Mouse (Mus musculus) right cerebral cortex, postnatal 25 days (tissue): ENCODE data around the gene Oxa1l.
"Not testable (repeated sequence)": the region's sequence is repeated elsewhere in the genome, so short reads cannot be mapped to it uniquely, and the experiment has no call there.

Experiments used
- DNase-seq: peaks from one replicate; pipeline ENCODE4 v3.0.0; 2022

Gene Oxa1l

DNA sequence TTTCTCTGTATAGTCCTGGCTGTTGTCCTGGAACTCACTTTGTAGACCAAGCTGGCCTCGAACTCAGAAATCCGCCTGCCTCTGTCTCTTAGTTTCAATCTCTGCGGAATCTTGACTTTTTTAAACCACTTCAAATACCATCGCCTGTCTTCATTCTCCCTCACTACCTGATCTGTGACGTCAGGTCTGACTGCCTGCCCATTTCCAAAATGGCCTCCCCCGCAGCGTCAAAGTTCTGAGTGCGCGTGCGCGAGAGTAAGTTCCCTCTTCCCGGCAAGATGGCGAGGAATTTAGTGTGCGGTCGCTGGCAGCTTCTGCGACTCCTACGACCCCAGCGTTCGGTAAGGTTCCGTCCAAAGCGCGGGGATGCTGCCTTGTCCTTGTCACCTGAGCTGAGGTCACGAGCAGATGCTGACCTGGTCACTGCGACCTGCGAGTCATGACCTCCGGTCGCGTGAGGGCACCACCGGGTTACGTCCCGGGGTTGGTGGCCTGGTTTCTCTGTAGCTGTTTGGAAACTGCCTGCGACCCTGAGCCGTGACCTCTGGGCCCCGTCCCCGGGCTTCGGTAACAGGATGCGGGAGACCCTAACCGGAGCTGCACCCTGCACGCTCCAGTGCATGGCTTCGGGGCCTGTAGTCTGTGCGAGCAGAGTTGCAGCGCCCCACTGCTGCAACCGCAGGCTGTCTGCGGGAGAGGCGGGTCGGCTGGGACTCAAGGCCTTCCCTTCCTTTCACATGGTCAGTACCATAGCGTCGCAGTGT, at the start of gene Oxa1l:
Oxa1l (plus strand) TSS at position 258 of the 764 bp plus-strand sequence.
- peak; percentile 94 for DNase-seq

DNA sequence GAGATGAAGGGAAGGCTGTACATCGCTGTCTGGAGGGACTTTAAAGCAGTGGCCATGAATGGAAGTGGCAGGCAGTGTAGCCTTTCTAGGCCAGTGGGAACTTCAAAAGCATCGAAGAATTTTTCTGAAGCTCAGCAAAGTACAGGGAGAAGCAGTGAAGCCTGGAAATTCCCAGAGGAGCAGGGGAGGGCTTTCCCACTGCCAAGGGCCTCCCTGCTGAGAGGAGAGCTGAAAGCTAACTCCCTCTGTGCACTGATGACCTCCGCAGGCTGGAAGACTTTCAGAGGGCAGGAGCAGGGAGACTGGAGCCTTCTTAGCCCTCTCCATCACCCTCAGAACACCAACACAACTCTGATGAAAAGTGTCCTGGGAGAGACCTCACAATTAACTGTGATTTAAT, 48.9 kb upstream of the Oxa1l start:
- DNase-seq: no peak

DNA sequence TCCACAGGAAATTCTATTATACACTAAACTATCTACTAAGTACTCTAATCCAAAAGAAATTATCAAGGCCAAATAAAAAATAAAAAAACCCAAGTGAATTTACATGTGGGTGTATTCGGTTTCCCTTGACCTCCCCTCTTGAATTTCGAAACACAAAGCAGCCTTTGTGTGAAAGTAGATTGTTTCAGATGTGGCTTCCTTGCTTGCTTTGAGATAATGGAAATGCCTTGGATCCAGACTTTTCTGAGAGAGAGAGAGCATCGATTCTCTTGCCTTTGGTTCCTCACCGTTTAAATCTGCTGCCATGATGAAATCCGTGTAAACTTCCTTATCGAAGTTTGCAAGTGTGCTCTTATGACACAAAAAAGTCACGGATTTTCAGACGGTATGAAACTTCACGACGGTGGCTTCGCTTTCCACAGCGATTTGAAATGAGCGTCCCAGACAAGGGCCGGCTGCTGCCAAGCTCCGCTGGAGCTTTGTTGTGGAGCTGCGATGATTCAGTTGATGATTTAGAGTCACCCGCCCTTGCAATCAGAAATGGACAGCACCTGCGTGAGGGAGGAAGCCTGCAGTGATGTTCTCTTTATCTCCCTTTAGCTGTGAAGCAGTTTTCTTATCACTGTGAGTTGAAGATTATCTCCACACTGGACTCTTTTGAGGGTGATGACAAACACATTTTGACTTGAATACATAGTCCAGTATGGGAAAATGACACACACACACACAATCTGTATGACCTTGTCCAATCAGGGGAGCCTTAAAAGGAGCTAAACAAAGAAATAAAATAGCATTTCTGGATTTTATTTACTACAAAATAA, 38.9 kb upstream of the Oxa1l start:
- no peak for DNase-seq

DNA sequence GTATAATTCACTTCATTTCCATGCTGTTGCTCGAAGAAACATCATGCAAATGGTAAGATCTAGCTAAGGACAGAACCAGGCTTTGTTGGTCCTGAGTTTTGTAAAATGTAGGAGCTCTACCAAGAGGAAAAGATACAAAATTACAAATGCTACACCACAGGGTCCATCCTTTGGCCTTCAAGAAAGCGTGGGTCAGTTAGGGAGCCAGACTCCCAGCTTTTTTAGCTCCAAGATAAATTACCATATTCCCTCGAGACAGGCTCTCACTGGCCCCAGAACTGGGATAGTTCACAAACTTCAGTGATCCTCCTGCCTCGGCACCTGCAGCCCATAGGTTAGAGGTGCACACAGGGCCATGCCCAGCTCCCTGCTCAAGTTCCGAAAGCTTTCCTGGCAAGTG, 36.1 kb upstream of the Oxa1l start:
- DNase-seq: no peak

DNA sequence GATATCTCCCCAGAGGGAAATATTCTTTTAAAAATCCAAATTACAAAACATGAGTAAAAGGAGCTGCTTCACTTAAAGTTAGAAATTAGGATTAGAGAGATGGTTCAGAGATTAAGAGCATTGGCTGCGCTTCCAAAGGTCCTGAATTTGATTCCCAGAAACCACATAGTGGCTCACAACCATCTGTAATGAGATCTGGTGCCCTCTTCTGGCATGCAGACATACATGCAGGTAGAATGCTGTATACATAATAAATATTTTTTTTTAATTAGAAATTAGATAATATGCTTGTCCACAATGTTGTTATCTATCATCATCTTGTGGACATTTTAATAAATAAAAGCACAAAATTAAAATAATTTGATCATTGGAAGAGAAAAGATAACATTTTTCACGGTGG, 32.1 kb upstream of the Oxa1l start:
- DNase-seq: no peak

DNA sequence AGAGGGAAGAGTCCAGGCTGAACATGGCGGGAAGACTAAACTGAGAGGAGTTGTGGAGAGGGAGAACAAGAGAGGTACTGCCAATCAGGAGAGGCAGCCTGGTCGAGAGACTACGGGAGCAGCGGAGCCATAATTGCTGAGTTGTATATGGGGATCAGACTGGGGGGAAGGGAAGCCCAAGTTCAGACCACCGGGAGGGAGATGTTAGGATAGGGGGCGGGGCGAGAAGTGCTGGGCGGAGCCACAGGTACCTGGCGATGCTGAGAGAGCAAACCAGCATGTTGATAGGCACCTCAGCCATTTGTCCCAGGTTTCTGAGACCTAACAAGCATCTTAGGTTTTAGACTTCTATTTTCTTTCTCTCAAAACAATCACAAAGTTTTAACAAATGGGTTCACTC, 31.4 kb upstream of the Oxa1l start:
- DNase-seq: no peak

DNA sequence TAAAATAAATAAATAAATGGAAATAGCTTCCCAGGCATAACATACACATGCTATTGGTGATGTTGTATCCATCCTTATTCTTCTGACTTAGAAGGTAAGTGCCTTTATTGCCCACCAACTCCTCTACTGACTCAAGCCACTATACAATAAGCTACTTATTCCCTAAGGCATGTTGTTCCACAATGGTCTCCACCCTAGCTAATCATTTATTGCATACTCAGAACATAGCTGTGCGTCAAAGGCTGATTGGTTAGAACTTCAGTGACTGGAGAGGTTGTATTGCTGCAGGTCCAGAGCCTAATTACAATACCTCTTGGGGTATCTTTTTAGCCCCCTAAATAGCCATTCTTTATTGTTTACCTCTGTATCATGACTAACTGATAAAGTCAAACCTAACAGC, 29.5 kb upstream of the Oxa1l start:
- no peak for DNase-seq

DNA sequence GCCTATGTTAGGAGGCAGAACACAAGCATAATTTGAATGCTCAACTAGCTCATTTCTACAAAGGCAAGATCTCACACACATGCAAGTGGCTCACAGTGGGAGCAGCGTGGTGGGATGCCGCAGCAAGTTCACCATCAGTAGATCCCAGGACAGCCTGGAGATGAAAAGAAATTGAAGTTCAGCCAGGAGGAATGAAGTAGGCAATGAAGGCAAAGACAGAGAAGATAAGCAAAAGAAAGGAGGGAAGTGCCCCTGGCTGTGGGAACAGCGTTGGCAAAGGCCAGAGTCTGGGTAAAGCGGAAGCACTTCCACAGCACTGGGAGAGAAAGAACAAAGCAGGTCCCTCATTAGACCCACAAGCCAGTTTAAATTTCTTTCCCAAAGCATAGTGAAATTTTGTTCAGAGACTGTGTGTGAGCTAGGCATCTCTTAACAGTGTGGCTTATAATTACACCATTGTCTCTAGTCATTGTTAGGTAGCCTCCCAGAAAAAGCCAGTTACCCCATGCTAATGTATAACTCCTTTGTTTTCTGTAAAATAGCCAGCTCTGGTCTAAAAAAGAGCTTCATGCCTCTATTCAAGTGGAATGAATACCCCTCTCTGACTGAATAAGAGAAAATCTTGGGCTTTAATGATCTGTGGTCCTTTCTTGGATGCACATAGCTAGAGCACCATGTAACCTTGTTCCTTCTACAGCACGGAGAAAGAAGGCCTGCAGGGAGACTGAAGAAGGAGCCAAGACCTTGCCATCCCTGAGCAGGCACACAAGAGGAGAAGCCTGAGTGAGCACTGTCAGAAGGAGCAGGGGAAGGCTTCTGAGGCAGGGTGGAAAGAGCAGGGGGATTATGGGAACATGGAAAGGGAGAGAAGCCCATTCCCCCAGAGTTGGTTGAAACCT, 28.2 kb upstream of the Oxa1l start:
- DNase-seq: no peak

DNA sequence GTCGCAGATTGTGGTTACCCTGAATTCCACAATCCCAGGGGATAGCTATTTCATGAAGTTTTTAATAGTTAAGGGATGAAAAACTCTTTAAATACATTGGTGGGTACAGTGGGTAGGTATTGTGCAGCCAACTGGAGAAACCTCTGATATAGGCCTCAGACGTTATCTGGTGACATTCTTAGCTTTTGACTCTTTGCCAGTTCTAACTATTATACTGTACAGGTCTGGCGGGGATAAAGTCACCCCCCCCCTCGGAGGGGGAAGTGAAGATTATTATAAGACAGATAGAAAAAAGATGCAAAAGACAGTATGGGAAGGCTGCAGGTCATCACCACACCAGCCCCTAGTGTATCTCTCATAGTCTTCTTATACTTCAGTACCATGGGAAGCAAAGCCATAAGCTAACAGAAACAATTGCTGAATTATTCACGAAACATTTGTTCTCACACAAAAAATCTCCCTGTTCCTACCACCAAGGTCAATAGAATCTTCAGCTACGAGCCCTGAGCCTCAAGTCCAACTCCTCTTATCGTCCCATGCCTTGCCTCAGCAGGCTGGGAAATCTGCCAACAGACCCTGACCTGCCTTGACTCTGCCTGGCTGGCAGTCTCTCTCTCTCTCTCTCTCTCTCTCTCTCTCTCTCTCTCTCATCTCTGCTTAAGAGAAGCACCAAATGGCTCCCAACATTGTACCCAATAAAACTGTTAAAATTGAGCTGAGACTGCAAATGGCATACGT, 27.0 kb upstream of the Oxa1l start:
- DNase-seq: no peak

DNA sequence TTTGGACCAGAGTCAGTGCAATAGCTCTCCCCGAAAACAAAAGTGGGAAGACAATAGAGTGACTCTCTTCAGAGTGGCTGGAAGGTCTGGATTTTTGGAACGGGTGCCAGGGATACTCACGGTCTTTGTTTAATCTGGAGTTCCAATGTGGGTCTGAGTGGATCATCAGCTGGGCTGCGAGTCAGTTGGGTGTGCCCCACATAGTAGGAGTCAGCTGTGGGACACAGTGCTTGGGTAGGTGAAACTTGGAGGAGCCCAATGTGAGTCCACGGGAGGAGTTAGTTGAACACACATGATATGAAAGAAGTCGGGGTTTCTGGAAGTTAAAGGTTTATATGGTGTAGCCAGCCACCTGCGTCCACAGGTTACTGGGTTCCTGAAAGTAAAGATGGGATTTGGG, 19.8 kb upstream of the Oxa1l start:
- no peak for DNase-seq

DNA sequence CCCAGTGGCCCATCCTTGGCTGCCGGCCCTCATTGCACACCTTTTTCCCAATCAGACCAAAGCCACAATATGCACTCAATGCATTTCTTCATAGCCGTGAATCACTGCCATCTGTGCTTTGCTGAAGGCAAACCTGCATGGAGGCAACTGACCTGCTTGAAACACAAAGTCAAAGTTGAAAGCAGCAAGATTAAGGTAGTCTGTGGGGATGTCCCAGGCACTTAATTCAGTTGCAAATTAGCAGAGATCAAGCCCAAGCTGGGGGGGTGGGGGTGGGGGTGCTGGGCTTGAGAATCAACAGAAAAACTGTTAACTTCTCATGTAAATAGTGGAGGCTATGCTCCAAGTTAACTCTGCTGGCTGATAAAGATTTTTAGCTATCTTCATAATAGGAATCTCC, 18.8 kb upstream of the Oxa1l start:
- not testable (repeated sequence) for DNase-seq

DNA sequence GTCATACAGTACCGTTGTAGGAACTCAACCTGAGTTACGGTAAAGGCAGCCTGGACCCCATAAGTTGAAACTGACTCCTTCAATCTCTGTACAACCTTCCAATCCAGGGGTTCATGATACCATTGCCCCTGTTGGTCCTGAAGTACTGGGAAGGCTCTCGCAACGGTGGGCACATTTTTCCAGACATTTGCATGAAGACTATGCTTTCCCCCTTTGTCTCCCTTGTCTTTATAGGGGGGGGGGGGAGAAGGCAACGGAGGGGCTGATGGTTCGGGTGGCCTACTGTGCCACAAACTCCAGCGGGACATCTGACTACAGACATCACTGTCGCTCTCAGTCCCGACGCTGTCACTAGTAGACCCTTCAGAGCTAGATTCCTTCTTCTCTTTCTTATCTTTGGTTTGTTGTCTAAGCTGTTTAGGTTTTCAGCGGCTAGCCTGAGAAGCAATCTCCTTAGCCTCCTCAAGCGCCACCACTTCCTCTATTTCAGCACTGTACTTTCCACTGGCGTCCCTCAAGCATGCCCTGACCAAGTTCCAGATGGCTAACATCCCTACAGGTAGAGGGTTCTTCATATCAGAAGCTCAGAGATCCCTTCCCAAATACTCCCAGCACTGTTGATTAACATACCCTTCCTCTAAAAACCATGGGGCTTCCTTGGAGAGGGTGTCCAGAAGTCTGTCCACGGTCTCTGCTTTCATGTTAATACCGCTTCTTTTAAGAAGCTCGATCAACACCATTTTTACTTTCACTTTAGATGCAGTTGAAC, 9.7 kb upstream of the Oxa1l start:
- not testable (repeated sequence) for DNase-seq

DNA sequence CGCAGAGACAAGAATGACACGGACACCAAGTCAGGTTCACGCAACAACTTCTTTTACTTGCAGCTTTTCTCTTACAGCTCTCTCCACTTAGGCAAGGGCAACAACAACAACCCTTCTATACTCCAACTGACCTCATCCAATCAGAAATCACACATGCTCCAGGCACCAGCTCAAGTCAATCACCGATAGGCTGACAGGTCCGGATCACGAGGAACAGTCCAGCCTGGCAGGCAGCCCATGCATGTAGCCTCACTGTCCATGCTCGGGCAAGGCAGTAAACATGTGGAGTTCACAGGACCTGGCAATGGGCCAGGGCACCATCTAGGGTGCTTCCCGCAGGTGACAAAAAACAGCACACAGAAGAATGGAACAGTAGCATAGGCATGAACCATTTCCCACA, 8.3 kb upstream of the Oxa1l start:
- DNase-seq: no peak

DNA sequence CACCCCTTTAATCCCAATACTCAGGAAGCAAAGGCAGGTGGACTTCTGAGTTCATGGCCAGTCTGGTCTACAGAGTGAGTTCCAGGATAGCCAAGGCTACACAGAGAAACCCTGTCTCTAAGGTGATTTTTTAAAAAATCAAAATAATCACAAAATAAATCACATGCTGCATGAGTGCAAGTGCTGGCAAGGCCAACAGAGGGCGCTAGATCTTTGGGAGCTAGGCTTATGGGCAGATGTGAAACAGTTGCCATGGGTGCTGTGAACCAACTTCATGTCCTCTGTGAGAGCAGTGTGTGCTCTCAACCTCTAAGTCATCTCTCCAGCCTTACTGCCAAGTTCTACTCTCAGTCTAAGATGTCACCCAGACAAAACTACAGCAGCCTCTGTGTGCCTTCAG, 6.2 kb upstream of the Oxa1l start:
- no peak for DNase-seq

DNA sequence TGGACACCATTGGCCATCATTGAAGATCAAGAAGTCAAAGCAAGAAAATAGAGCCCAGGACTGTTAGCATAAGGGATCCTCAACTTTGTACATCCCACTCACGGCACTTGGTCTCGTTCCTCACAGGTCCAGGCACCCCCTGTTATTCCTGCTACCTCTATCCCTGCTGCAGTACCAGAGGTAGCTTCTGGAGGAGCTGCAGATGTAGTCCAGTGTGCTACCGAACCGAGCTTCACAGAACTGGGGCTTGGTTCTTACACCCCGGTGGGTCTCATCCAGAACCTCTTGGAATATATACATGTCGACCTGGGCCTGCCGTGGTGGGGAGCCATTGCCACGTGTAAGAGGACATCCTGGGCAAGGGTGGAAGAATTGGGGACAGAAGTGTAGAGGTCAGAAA, 2.5 kb downstream of the Oxa1l start:
- no peak for DNase-seq

DNA sequence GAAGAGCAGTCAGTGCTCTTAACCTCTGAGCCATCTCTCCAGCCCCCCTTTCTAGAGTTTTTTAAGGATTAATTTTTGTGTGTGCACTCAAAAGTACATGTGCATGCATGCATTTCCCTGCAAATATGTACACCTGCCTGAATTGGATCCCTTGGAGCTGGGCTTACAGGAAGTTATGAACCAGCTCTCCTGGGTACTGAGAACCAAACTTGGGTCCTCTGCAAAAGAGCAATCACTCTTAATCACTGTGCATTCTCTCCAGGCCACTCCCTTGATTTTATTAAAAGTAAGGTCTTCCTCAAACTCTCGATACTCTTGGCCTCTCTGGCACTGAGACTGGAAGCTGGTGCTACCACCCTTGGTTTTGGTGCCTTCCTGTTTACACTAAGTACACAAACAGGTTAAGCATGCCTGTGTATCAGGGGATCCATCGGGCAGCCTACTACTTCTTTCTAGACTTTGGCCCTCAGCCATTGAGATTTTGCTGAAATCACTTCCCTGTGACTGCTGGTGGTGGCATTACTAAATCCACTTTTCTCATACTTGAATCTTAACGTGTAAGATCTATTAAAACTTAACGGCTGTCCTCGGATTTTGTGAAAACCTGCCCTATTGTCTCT, 4.5 kb downstream of the Oxa1l start:
- DNase-seq: no peak

DNA sequence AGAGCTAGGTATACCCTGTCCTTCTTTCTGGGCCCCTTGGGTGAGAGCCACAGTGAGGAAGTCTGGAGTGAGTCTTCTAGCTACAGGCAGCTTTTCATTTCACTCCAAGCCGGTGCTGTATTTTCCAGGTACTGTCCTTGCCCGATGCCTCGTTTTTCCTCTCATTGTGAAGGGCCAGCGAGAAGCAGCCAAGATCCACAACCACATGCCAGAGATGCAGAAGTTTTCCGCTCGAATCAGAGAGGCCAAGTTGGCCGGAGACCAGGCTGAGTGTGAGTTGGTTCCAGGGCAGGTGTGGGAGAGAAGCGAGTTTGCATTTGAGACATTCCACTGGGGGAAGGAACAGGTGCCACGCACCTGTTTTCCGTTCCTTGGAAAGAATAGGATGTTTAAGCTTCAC, 5.9 kb downstream of the Oxa1l start:
- DNase-seq: no peak

DNA sequence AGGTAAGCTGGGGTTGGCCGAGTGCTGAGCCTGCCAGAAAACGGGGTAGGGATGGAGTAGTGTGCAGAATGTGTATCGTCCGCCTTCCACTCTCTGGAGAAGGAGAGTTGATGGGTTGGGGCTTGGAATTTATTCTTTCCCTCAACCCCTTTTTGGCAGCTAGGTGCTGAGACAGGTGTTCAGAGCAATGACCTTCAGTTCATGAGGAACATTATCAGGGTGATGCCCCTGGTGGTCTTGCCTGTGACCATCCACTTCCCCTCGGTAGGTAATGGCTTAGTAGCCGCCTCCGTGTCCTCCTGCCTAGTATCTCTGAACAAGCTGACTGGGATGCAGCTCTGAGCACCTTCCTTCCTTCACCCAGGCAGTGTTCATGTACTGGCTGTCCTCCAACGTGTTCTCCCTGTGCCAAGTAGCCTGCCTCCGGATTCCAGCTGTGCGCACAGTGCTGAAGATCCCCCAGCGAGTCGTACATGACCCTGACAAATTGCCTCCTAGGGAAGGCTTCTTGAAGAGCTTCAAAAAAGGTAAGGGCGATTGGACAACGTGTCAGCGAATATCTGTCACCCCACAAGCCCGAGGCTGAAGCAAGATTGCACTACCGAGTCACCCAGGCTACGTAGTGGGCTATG, 6.9 kb downstream of the Oxa1l start:
- DNase-seq: peak; percentile 13

DNA sequence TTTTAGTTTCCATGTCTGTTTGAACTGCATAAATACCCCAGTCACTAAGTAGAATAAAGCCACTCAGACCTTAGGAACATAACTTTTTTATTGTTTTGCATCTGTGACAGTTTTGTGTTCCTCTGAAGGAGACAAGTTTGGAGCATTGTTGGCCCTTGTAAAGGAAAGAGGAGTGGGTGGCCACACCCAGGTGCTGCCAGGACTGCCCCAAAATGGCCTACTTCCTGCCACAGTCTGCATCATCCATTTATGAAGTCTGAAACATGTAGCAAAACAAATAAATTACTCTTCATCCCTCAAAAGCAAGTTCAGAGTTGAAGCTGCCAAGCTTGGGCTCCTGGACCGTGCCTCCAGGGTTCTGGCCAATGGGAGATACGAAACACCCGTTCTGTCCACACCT, 8.7 kb downstream of the Oxa1l start:
- no peak for DNase-seq

DNA sequence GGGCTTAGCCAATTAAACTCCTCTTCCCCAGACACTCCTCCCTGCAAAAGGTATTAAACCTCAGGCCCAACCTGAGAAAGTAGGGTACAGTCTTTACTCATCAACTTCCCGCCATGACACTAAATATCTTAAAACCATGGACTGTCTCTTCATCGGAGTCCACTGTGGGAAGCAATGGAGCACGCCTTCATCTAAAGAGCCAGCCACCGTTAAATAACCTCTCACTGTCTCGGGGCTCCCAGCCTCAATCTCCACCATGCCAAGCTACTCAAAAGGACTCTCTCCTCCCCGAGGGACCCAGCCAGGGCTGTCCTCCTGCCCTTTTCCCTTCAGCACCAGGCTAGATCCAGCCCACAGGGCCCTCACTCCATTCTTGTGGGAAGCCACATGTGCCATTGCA, 10.0 kb downstream of the Oxa1l start:
- DNase-seq: no peak

DNA sequence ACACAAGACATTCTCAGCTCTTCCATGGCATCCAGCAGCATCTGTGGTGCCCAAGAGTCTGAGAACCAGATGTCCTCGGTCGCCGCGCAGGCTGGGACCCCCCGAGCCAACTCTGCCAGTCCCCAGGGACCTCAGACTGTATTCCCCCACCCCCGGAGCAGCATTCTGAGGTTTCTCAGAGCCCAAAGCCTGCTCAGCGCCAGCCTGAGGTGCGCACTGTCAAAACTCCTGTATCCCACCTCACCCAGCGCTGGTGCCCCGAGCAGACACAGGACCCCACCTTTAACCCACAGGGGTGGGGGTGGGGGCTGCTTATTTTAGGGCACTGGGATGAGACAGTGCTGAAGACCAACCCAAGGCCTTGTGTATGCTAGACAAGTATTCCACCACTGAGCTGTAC, 10.8 kb downstream of the Oxa1l start:
- no peak for DNase-seq
